Mouse (Mus musculus) kidney, embryonic 14.5 days (tissue): ENCODE data around the gene Id2. TPM values are rescaled to one million over a fixed set of nuclear protein-coding genes. Genes with fewer than 3 reads are reported as not detected.

ENCODE experiments used
- ATAC-seq: fragments of 200-750 bp; cut with Nextera tagmentation; 2 replicates; pipeline ENCODE4 v1.8.0; 2017; ENCODE audit warnings: moderate number of reproducible peaks, mild to moderate bottlenecking, moderate TSS enrichment, moderate library complexity; ENCODE audit not compliant: low FRiP score, low TSS enrichment
- H3K27ac ChIP-seq: fragments of 300-500 bp; sonication (generic); 2 replicates; pipeline ENCODE4 v1.5.1; 2014; ENCODE audit warnings: low read depth, mild to moderate bottlenecking, low read length, moderate library complexity, mixed read lengths
- H3K27me3 ChIP-seq: fragments of 300-500 bp; sonication (generic); 2 replicates; pipeline ENCODE4 v1.6.1; 2014; ENCODE audit warnings: mild to moderate bottlenecking, low read length; ENCODE audit not compliant: control insufficient read depth, insufficient read depth
- H3K36me3 ChIP-seq: fragments of 300-500 bp; sonication (generic); 2 replicates; pipeline ENCODE4 v1.6.1; 2014; ENCODE audit warnings: low read length, mixed read lengths; ENCODE audit not compliant: control insufficient read depth, insufficient read depth
- H3K4me1 ChIP-seq: fragments of 300-500 bp; sonication (generic); 2 replicates; pipeline ENCODE4 v1.6.1; 2014; ENCODE audit warnings: low read length, mixed read lengths; ENCODE audit not compliant: control insufficient read depth, insufficient read depth
- H3K4me2 ChIP-seq: fragments of 300-500 bp; sonication (generic); replicated peaks from 2 replicates; pipeline ENCODE4 v1.6.1; 2014; ENCODE audit warnings: low read depth, mild to moderate bottlenecking, low read length
- H3K4me3 ChIP-seq: fragments of 300-500 bp; sonication (generic); 2 replicates; pipeline ENCODE4 v1.5.1; 2014; ENCODE audit warnings: mild to moderate bottlenecking, low read length
- H3K9ac ChIP-seq: fragments of 300-500 bp; sonication (generic); 2 replicates; pipeline ENCODE4 v1.6.1; 2014; ENCODE audit warnings: low read depth, mild to moderate bottlenecking, low read length, moderate library complexity
- H3K9me3 ChIP-seq: fragments of 300-500 bp; sonication (generic); 2 replicates; pipeline ENCODE4 v1.6.1; 2016; ENCODE audit warnings: low read length; ENCODE audit not compliant: control insufficient read depth
- WGBS: fragments of 180-500 bp; shearing (Covaris S2); extraction: QIAGEN DNeasy Blood & Tissue Kit; methylation state at CpG from one replicate; pipeline ENCODE4 v1.1.7; 2014; 5-methylcytosine and 5-hydroxymethylcytosine counted together
- polyA plus RNA-seq: library from polyadenylated mRNA; unstranded; fragments of >200 nt; fragmentation: Nextera tagmentation; extraction: Ambion mirVana; gene quantifications from 2 replicates; pipeline ENCODE4 v1.2.1, GENCODE M21; 2014

Gene Id2
- 577 and 698 TPM in 2 replicates for polyA plus RNA-seq

GRCm38 (mm10) chr12:25097052-25097209, at the start of gene Id2:
Id2 (minus strand) TSS chr12:25097140.
- H3K4me1 ChIP-seq = peaks cover 41% of the 10 kb centered on the region
- WGBS = 0% methylated on average over 1 of the region's 1 CpGs
- H3K27me3 ChIP-seq = no peaks in the 10 kb centered on the region
- peak within 1 kb of the TSS; percentile 98 for H3K27ac ChIP-seq
- H3K36me3 ChIP-seq = peaks cover 6% of the 10 kb centered on the region; the same call in 1 of the 2 replicates
- peak within 1 kb of the TSS; percentile 85 for H3K9ac ChIP-seq
- H3K4me2 ChIP-seq = peak within 1 kb of the TSS; percentile 79
- H3K9me3 ChIP-seq = no peaks in the 10 kb centered on the region
- H3K4me3 ChIP-seq = peak within 1 kb of the TSS; percentile 82
- no peak for ATAC-seq

DNA sequence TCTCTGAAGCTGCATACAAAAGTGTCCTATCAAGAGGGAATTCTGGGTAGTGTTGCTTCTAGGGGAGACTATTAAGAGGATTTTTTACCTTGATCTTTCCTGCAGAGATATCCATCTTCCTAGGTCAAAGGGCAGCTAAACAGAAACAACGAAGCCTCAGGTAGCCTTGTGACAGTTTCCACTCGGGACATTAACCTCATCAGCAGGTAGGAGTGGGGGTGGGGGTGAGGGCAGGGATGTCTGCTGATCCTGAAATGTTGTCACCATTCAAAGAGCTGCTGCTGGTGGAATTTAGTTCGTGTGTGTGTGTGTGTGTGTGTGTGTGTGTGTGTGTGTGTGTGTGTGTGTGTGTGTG, 48.4 kb upstream of the Id2 start:
- no peak overlapping the region for H3K4me2 ChIP-seq

DNA sequence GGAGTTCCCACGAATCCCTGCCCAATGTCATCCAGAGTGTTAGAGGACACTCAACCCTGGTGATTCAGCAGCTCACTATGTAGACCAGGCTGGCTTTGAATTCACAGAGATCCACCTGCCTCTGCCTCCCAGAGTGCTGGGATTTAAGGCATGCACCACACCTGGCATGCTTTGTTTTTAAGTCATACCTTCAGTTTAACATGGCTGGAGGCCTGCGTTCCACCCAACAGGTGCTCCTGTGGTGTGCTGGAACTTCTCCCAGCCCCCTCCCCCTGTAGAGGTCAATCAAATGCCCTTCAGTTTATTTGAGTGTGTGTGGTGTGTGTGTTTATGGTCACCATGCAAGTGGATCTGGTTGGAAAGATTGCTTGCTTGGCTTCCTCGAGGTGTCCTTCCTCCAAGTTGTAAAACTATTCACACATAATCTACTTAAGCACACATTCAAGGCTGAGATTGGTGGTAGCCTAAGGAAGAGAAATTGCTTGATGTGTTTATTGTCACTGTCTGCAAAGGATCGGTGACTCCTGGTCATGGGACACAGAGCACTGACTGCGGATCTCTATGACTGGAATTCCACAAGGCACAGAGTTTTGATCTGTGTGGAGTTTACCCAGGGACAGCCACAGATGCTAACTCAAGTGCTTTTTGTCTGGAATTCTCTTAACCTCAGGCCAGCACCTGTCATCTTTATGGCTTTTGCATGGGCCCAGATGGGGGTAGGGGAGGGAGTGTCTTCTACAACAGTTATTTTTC, 47.8 kb upstream of the Id2 start:
- Histone ChIP-seq H3K36me3 (no peaks in the 10 kb centered on the region), H3K4me1 (no peaks in the 10 kb centered on the region), H3K9me3 (no peaks in the 10 kb centered on the region), H3K9ac (no peak overlapping the region), H3K4me3 (no peak overlapping the region), H3K27ac (no peak overlapping the region), H3K4me2 (no peak overlapping the region), H3K27me3 (no peaks in the 10 kb centered on the region)
- ATAC-seq = peak; percentile 66; the same call in 1 of the 2 replicates
- 42% methylated on average over 5 of the region's 5 CpGs for WGBS

More for the DNA sequence above, 48.4 kb upstream of the Id2 start:
- H3K4me3 ChIP-seq = no peak overlapping the region
- WGBS = 19% methylated on average over 3 of the region's 3 CpGs
- H3K36me3 ChIP-seq = no peaks in the 10 kb centered on the region
- H3K9ac ChIP-seq = no peak overlapping the region
- H3K27me3 ChIP-seq = no peaks in the 10 kb centered on the region
- no peak overlapping the region for H3K27ac ChIP-seq
- 0 out of 2 replicates have a peak, but pooled peaks have one; percentile 4 for ATAC-seq
- H3K4me1 ChIP-seq = no peaks in the 10 kb centered on the region
- H3K9me3 ChIP-seq = no peaks in the 10 kb centered on the region

DNA sequence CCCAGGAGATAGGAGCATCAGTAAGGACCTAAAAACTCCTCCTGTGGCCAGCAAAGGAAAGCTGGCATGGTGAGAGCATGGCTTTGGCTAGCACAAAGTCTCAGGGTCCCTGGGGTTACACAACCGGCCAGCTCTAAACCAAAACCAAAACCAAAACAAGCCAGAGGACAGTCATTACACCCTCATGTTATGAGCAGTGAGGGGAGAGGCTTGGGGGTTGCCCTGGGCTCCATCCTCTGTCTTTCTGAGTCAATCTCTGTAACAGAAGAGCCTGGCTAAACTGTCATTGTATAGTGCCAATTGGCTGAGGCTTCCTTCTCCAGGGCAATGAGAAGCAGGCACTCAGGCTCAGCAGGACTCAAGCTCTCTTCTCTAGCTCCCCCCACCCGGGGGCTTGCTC, 46.6 kb upstream of the Id2 start:
- no peak overlapping the region for H3K27ac ChIP-seq
- no peaks in the 10 kb centered on the region for H3K36me3 ChIP-seq
- H3K4me1 ChIP-seq = no peaks in the 10 kb centered on the region
- H3K27me3 ChIP-seq = no peaks in the 10 kb centered on the region
- H3K4me3 ChIP-seq = no peak overlapping the region
- 65% methylated on average over 2 of the region's 2 CpGs for WGBS
- no peak for ATAC-seq
- no peak overlapping the region for H3K4me2 ChIP-seq
- H3K9me3 ChIP-seq = no peaks in the 10 kb centered on the region
- H3K9ac ChIP-seq = no peak overlapping the region

DNA sequence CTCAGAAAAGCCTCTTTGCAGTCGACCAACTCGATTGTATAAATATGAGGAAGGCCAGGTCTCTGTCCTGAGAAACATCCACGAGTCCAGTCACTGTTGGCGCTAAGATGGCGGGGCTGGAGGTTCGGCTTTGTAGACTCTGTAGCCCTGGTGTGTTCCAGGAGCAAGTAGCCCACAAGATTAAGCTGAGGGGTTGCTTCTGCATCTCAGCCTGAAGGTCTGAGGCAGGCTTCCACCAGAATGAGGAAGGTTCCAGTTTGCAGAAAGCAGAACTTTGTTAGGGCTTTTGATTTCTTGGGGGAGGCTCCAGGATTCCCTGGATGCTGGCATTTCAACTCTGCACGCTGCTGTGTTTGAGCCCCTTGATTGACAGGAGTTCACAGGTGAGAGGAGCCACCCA, 45.3 kb upstream of the Id2 start:
- ATAC-seq = no peak
- WGBS = 77% methylated on average over 7 of the region's 7 CpGs

GRCm38 (mm10) chr12:25141311-25141710, 44.4 kb upstream of the Id2 start:
- Histone ChIP-seq H3K9ac (no peak overlapping the region), H3K4me3 (no peak overlapping the region), H3K27me3 (no peaks in the 10 kb centered on the region), H3K9me3 (no peaks in the 10 kb centered on the region), H3K4me1 (no peaks in the 10 kb centered on the region), H3K4me2 (no peak overlapping the region), H3K27ac (no peak overlapping the region), H3K36me3 (no peaks in the 10 kb centered on the region)
- WGBS = 67% methylated on average over 7 of the region's 7 CpGs
- no peak for ATAC-seq

More for the DNA sequence above, 45.3 kb upstream of the Id2 start:
- Histone ChIP-seq H3K4me3 (no peak overlapping the region), H3K4me1 (no peaks in the 10 kb centered on the region), H3K4me2 (no peak overlapping the region), H3K9ac (no peak overlapping the region), H3K27ac (no peak overlapping the region), H3K36me3 (no peaks in the 10 kb centered on the region), H3K9me3 (no peaks in the 10 kb centered on the region), H3K27me3 (no peaks in the 10 kb centered on the region)

DNA sequence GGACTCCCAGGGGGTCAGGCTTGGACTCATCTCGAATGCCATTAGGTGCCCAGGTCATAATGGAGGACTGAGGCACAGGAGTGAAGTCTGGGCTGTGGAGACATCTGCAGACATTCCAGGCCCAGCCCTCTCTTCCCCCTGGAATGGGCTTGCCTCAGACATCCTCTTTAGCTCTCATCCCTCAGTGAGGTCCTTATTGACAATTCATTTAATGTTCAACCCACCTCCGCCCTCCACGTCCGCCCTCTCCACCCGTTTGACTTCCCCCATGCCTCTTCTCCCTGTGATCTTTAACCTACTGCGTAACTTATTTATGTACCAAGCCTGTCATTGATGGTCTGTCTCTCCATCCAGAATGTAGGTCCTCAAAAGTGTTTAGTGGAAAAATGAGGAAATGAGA, 43.2 kb upstream of the Id2 start:
- Histone ChIP-seq H3K36me3 (no peaks in the 10 kb centered on the region), H3K4me1 (no peaks in the 10 kb centered on the region), H3K9me3 (no peaks in the 10 kb centered on the region), H3K4me2 (no peak overlapping the region), H3K27me3 (no peaks in the 10 kb centered on the region), H3K9ac (no peak overlapping the region), H3K4me3 (no peak overlapping the region), H3K27ac (no peak overlapping the region)
- peak; percentile 48; the same call in 1 of the 2 replicates for ATAC-seq
- 73% methylated on average over 6 of the region's 6 CpGs for WGBS

DNA sequence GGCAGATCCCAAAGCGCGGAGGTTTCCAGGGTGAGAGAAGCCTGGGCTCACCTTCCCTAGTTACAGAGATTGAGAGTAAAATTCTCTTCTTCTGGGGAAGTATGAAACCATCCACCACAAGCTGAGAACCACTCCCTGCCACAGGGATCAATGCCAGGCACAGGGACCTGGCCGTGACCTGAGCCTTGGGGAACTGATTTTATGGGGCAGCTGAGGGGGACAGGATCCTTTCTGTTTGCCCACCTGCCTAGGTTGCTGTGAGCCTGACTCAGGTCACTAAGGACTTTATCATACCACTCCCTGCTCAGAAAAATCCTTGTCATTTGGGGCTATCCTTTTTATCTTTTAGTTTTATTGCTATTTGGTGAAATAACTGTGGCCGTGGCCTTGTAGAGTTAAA, 41.7 kb upstream of the Id2 start:
- H3K4me2 ChIP-seq = no peak overlapping the region
- no peaks in the 10 kb centered on the region for H3K36me3 ChIP-seq
- no peak overlapping the region for H3K9ac ChIP-seq
- no peak overlapping the region for H3K27ac ChIP-seq
- H3K4me1 ChIP-seq = no peaks in the 10 kb centered on the region
- 86% methylated on average over 4 of the region's 4 CpGs for WGBS
- H3K27me3 ChIP-seq = no peaks in the 10 kb centered on the region
- no peaks in the 10 kb centered on the region for H3K9me3 ChIP-seq
- no peak for ATAC-seq
- no peak overlapping the region for H3K4me3 ChIP-seq

GRCm38 (mm10) chr12:25132046-25132445, 35.1 kb upstream of the Id2 start:
- ATAC-seq = peak; percentile 74

More at GRCm38 (mm10) chr12:25132046-25132445, 35.1 kb upstream of the Id2 start:
- H3K9ac ChIP-seq = no peak overlapping the region
- H3K27ac ChIP-seq = 0 out of 2 replicates have a peak overlapping the region, but pooled peaks have one; percentile 42
- no peaks in the 10 kb centered on the region for H3K27me3 ChIP-seq
- no peaks in the 10 kb centered on the region for H3K9me3 ChIP-seq
- WGBS = 24% methylated on average over 12 of the region's 12 CpGs
- H3K4me2 ChIP-seq = no peak overlapping the region
- H3K36me3 ChIP-seq = no peaks in the 10 kb centered on the region
- H3K4me1 ChIP-seq = peaks cover 38% of the 10 kb centered on the region
- H3K4me3 ChIP-seq = no peak overlapping the region
